Mouse (Mus musculus): ENCODE measurements at regions not wholly inside any gene's neighbourhood (a gene's known extent, or its start where the extent isn't known, plus 50 kb on each side); places are given as distances from the start of the nearest gene placed in this dataset.

- no peak for DNase-seq
Measured at GRCm38 (mm10) chr11:31784332-31784901, 87.6 kb upstream of the Cpeb4 start.

- no peak for DNase-seq
Measured at GRCm38 (mm10) chr11:31785160-31785559, 86.9 kb upstream of the Cpeb4 start.

GRCm38 (mm10) chr11:31787376-31787775, 84.6 kb upstream of the Cpeb4 start:
- no peak for DNase-seq

- no peak for DNase-seq
Measured at GRCm38 (mm10) chr11:31787917-31788703, 83.9 kb upstream of the Cpeb4 start.

- no peak for DNase-seq
Measured at GRCm38 (mm10) chr11:31789967-31790366, 82.0 kb upstream of the Cpeb4 start.

- DNase-seq, result no peak
Measured at GRCm38 (mm10) chr11:31791264-31791663, 80.7 kb upstream of the Cpeb4 start.

GRCm38 (mm10) chr11:31795084-31795483, 76.9 kb upstream of the Cpeb4 start:
- no peak for DNase-seq

- no peak for DNase-seq
Measured at GRCm38 (mm10) chr11:31796245-31796644, 75.8 kb upstream of the Cpeb4 start.

- peak; percentile 84 to 90 for DNase-seq
Measured at GRCm38 (mm10) chr11:31801575-31801974, 70.4 kb upstream of the Cpeb4 start.

- peak; percentile 62 to 73 for DNase-seq
Measured at GRCm38 (mm10) chr11:31803319-31803891, 68.6 kb upstream of the Cpeb4 start.

GRCm38 (mm10) chr11:31804518-31804917, 67.5 kb upstream of the Cpeb4 start:
- no peak for DNase-seq

- DNase-seq, result peak; percentile 95
Measured at GRCm38 (mm10) chr11:31807461-31808215, 64.4 kb upstream of the Cpeb4 start.

GRCm38 (mm10) chr11:31808216-31808838, 63.7 kb upstream of the Cpeb4 start:
- DNase-seq, result no peak

GRCm38 (mm10) chr11:31810011-31810786, 61.8 kb upstream of the Cpeb4 start:
- DNase-seq, result no peak

GRCm38 (mm10) chr11:31812215-31812614, 59.8 kb upstream of the Cpeb4 start:
- no peak for DNase-seq

GRCm38 (mm10) chr11:31814616-31815015, 57.4 kb upstream of the Cpeb4 start:
- no peak for DNase-seq

- peak in 1 of 2 experiments; percentile 41 for DNase-seq
Measured at GRCm38 (mm10) chr11:31815855-31816488, 56.0 kb upstream of the Cpeb4 start.

GRCm38 (mm10) chr11:31818032-31818431, 54.0 kb upstream of the Cpeb4 start:
- peak in 1 of 2 experiments; percentile 58 for DNase-seq

GRCm38 (mm10) chr11:31819964-31820363, 52.0 kb upstream of the Cpeb4 start:
- no peak for DNase-seq

- peak; percentile 71 to 83 for DNase-seq
Measured at GRCm38 (mm10) chr11:31821479-31822411, 50.3 kb upstream of the Cpeb4 start.
